Mouse (Mus musculus) liver, embryonic 11.5 days (tissue): ENCODE measurements around the gene Cdh4. TPM values are rescaled to one million over a fixed set of nuclear protein-coding genes. Genes with fewer than 3 reads are reported as not detected.

Experiments used
- ATAC-seq: fragments of 200-750 bp; cut with Nextera tagmentation; replicated peaks from 2 replicates; pipeline ENCODE4 v1.8.0; 2017; ENCODE audit warnings: moderate number of reproducible peaks, mild to moderate bottlenecking, moderate TSS enrichment, moderate library complexity; ENCODE audit not compliant: low FRiP score
- DNase-seq: peaks from one replicate; pipeline ENCODE4 v3.0.0-alpha.2; 2017; ENCODE audit warnings: low spot score
- H3K27ac ChIP-seq: fragments of 300-500 bp; sonication (generic); 2 replicates; pipeline ENCODE4 v1.5.1; 2014; ENCODE audit warnings: mild to moderate bottlenecking, low read depth, low read length, control low read depth
- H3K27me3 ChIP-seq: fragments of 300-500 bp; sonication (generic); replicated peaks from 2 replicates; pipeline ENCODE4 v1.6.1; 2014; ENCODE audit warnings: low read length, mixed read lengths; ENCODE audit not compliant: control insufficient read depth, insufficient read depth
- H3K36me3 ChIP-seq: fragments of 300-500 bp; sonication (generic); 2 replicates; pipeline ENCODE4 v1.6.1; 2014; ENCODE audit warnings: mild to moderate bottlenecking, low read length, moderate library complexity, mixed read lengths; ENCODE audit not compliant: control insufficient read depth, insufficient read depth
- H3K4me1 ChIP-seq: fragments of 300-500 bp; sonication (generic); replicated peaks from 2 replicates; pipeline ENCODE4 v1.6.1; 2014; ENCODE audit warnings: low read length, mixed read lengths; ENCODE audit not compliant: control insufficient read depth, insufficient read depth
- H3K4me2 ChIP-seq: fragments of 300-500 bp; sonication (generic); 2 replicates; pipeline ENCODE4 v1.6.1; 2014; ENCODE audit warnings: mild to moderate bottlenecking, control low read depth, moderate library complexity
- H3K4me3 ChIP-seq: fragments of 300-500 bp; sonication (generic); 2 replicates; pipeline ENCODE4 v1.5.1; 2014; ENCODE audit warnings: low read depth, low read length, control low read depth
- H3K9ac ChIP-seq: fragments of 300-500 bp; sonication (generic); 2 replicates; pipeline ENCODE4 v1.6.1; 2014; ENCODE audit warnings: low read depth, low read length, control low read depth
- H3K9me3 ChIP-seq: fragments of 300-500 bp; sonication (generic); 2 replicates; pipeline ENCODE4 v1.6.1; 2016; ENCODE audit warnings: low read length, inconsistent platforms, mixed read lengths; ENCODE audit not compliant: control insufficient read depth
- WGBS: fragments of 180-500 bp; shearing (Covaris S2); extraction: QIAGEN DNeasy Blood & Tissue Kit; methylation state at CpG from one replicate; pipeline ENCODE4 v1.1.7; 2014; 5-methylcytosine and 5-hydroxymethylcytosine counted together
- polyA plus RNA-seq: library from polyadenylated mRNA; unstranded; fragments of >200 nt; fragmentation: Nextera tagmentation; extraction: Ambion mirVana; gene quantifications from 2 replicates; pipeline ENCODE4 v1.2.1, GENCODE M21; 2014

Gene Cdh4
- polyA plus RNA-seq, 1 experiment from 2014 or later, result 0.51 TPM

DNA sequence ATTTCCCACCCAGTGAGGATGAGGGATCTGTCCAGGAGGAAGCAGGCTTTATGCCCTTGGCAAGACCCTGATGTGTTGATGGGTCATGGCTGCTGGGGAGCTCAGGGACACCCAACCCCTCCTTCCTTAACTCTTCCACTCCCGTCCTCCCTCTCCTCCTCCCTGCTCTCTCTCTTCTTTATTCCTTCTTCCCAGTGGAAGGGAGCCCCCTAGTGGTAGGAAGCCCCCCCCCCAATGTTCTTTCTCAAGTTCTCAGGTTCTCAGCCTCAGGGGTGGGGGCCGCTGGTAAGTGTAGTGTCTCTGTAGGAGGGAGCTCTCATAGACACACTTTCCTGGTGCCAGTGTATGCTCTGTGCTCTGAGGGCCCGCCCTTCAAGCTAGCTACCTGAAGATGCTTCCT lies 421.0 kb downstream of the Cdh4 start:
- Histone ChIP-seq H3K9ac (no peak overlapping the region), H3K4me3 (no peak overlapping the region), H3K27me3 (no peaks in the 10 kb centered on the region), H3K27ac (no peak overlapping the region), H3K36me3 (no peaks in the 10 kb centered on the region), H3K4me1 (no peaks in the 10 kb centered on the region), H3K4me2 (no peak overlapping the region), H3K9me3 (no peaks in the 10 kb centered on the region)
- DNase-seq (no peak), ATAC-seq (no peak)
- WGBS, result 60% methylated on average over 3 of the region's 3 CpGs

DNA sequence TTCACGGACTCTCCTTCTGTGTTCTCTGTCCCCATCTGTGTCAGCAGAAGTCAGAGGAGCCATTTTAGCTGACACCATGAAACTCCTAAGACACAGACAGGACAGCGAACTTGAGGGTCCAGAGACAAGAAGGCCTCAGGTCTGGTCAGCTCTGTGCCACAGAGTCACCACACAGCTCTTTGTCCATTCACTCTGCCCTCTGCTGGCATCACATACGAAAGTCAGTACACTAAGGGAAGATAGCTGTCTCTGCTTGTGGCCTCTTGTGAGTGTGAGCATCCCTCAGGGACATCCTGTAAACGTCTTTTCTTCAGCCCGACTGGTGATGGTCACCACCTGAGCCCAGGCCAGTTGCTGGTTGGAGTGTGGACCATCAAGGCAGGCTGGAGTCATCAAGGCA lies 422.9 kb downstream of the Cdh4 start:
- Histone ChIP-seq H3K27me3 (no peaks in the 10 kb centered on the region), H3K4me1 (no peaks in the 10 kb centered on the region), H3K4me3 (no peak overlapping the region), H3K27ac (no peak overlapping the region), H3K36me3 (no peaks in the 10 kb centered on the region), H3K9ac (no peak overlapping the region), H3K9me3 (no peaks in the 10 kb centered on the region), H3K4me2 (no peak overlapping the region)
- ATAC-seq (no peak), DNase-seq (no peak)
- WGBS, result 63% methylated on average over 5 of the region's 5 CpGs

DNA sequence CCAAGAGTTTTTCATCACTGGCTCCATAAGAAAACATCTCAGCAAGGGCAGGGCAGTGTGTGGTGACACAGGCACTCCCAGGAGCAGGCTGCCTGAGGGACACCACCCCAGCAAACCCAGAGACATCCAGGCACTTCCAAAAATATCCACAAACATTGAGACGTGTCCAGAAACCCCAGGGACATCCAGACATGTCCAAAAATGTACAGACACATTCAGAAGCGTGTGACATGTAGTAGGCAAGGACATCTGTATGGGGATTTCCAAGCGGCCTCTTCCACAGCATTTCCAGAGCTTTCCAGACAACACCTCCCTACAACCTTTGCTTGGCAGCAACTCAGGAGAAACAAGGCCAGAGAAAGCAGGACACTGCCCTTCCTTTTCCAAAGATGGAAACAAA lies 425.4 kb downstream of the Cdh4 start:
- ATAC-seq, result no peak

DNA sequence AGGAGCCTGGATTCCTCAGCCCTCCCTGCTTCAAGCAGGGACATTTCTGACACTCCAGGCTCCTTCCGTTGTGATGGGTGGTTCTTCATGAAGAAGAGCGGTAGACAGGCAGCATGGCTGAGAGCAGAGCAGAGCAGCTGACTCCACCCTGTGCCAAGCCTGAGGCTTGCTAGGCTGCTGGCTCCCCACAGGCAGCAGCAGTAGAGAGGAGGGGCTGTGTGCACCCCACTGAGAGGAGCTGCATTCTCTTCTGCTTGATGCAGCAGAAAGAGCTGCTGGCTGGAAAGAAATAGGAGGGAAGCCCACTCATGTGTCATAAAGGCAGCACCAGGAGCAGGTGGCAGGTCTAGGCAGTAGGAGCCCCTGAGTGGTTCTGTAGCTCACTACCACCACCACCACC lies 427.6 kb downstream of the Cdh4 start:
- no peak overlapping the region for H3K4me2 ChIP-seq
- ATAC-seq (no peak), DNase-seq (no peak)
- no peak overlapping the region for H3K9ac ChIP-seq
- WGBS, result 20% methylated on average over 2 of the region's 2 CpGs
- H3K9me3 ChIP-seq, result no peaks in the 10 kb centered on the region
- H3K4me1 ChIP-seq, result no peaks in the 10 kb centered on the region
- H3K4me3 ChIP-seq, result no peak overlapping the region
- H3K27me3 ChIP-seq, result no peaks in the 10 kb centered on the region
- no peaks in the 10 kb centered on the region for H3K36me3 ChIP-seq
- no peak overlapping the region for H3K27ac ChIP-seq

More for the DNA sequence above, 425.4 kb downstream of the Cdh4 start:
- H3K4me2 ChIP-seq, result no peak overlapping the region
- no peaks in the 10 kb centered on the region for H3K27me3 ChIP-seq
- no peak overlapping the region for H3K4me3 ChIP-seq
- H3K36me3 ChIP-seq, result no peaks in the 10 kb centered on the region
- no peaks in the 10 kb centered on the region for H3K4me1 ChIP-seq
- no peak overlapping the region for H3K9ac ChIP-seq
- H3K27ac ChIP-seq, result no peak overlapping the region
- WGBS, result 56% methylated on average over 3 of the region's 3 CpGs
- DNase-seq, result no peak
- no peaks in the 10 kb centered on the region for H3K9me3 ChIP-seq

DNA sequence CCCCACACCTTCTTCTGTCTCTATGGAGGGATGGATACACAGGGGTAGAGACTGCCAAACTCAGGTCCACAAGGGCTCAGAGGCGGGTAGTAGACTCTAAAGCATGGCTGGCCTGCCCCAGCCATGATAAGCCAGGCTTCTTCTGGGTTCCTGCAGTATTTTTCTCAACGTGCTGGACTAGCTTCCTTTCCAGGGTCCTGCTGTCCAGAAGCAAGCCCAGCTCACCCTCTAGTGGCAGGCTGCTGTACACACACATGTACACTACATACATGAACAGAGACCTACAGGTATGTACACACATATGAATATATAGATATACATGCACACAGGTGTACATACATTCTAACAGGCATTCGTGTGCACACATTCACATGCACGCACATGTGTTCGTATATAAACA lies 430.5 kb downstream of the Cdh4 start:
- Histone ChIP-seq H3K4me2 (no peak overlapping the region), H3K4me1 (no peaks in the 10 kb centered on the region), H3K36me3 (no peaks in the 10 kb centered on the region), H3K4me3 (no peak overlapping the region), H3K9me3 (no peaks in the 10 kb centered on the region), H3K27me3 (no peaks in the 10 kb centered on the region), H3K9ac (no peak overlapping the region), H3K27ac (no peak overlapping the region)
- DNase-seq (no peak), ATAC-seq (no peak)
- WGBS, result 65% methylated on average over 5 of the region's 5 CpGs

DNA sequence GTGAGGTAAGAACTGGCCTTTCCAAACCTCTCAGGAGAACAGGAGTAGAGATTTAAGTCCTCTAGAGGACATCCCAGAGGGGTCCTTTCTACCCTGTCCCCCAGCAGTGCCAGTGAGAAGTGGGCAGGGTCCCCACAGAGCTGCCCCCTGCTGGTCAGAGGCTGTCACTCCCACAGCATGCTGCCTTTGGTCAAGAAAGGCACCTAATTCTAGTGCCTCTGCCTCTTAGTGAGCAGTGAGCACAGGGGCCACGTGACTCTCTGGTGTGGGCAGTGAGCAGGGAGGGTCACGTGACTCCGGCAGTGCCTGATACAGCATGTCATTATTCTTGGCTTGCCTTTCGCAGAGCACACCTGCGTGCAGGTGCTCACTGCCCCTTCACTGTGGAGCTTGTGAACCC lies 431.1 kb downstream of the Cdh4 start:
- Histone ChIP-seq H3K4me1 (no peaks in the 10 kb centered on the region), H3K9ac (no peak overlapping the region), H3K27me3 (no peaks in the 10 kb centered on the region), H3K36me3 (no peaks in the 10 kb centered on the region), H3K9me3 (no peaks in the 10 kb centered on the region), H3K27ac (no peak overlapping the region), H3K4me3 (no peak overlapping the region), H3K4me2 (no peak overlapping the region)
- DNase-seq, result no peak
- WGBS, result 35% methylated on average over 5 of the region's 5 CpGs
- no peak for ATAC-seq

DNA sequence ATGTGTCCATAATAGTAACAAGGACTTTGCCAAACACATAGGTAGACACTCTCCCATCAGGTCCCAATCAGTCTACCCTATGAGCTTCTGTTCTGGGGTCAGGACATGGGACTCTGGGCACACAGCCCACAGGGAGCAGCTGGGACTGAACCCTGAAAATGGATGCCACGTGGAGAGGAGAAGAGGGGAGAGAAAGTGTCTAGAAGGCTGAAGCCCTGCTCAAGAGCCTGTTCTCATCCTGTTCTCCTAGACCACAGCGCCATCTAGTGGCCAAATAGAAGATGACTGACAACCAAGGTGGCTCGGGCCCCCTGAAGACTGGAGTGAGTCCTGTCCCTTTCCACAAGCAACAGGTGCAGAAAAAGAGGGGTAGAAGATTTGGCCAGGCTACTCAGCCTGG lies 432.9 kb downstream of the Cdh4 start:
- H3K9me3 ChIP-seq, result no peaks in the 10 kb centered on the region
- ATAC-seq, result peak; percentile 17; the same call in 1 of the 2 replicates
- 4% methylated on average over 3 of the region's 3 CpGs for WGBS
- H3K4me2 ChIP-seq, result no peak overlapping the region
- H3K4me1 ChIP-seq, result no peaks in the 10 kb centered on the region
- no peak overlapping the region for H3K9ac ChIP-seq
- H3K36me3 ChIP-seq, result no peaks in the 10 kb centered on the region
- H3K27me3 ChIP-seq, result no peaks in the 10 kb centered on the region
- no peak overlapping the region for H3K27ac ChIP-seq
- H3K4me3 ChIP-seq, result no peak overlapping the region
- peak; percentile 64 for DNase-seq

DNA sequence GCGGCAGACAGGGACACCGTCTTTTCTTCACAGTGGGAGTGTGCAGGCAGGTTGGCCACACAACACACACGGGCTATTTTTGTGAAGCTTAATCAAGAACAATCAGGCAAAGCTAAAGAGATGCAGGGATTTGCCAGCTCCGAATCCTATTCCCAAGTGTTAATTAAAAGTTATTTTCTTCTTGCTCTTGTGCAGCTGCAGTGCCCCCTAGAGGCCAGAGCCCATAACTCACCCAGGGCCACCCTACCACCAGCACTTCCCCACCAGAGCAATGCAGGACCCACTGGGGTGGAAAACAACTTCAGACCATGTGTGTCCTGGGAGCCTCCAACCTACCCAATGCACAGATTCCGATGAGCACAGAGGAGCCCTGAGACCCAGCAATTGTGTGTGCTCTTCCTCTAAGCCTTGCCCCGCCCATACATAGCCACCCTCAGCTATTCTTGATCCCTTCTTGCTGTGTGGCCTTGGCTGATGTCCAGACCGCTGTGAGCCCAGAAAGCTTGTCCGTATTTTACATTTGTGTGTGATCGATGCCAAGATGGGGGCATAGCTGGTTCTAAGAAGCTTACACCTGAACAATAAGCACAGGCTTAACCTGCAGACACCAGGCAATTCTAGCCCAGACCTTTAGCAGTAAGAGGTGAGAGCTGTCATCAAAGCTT lies 435.5 kb downstream of the Cdh4 start:
- H3K4me2 ChIP-seq, result no peak overlapping the region
- no peak overlapping the region for H3K27ac ChIP-seq
- H3K27me3 ChIP-seq, result no peaks in the 10 kb centered on the region
- no peaks in the 10 kb centered on the region for H3K9me3 ChIP-seq
- H3K4me3 ChIP-seq, result no peak overlapping the region
- H3K9ac ChIP-seq, result no peak overlapping the region
- ATAC-seq (no peak), DNase-seq (no peak)
- H3K4me1 ChIP-seq, result no peaks in the 10 kb centered on the region
- WGBS, result 64% methylated on average over 9 of the region's 9 CpGs
- no peaks in the 10 kb centered on the region for H3K36me3 ChIP-seq

DNA sequence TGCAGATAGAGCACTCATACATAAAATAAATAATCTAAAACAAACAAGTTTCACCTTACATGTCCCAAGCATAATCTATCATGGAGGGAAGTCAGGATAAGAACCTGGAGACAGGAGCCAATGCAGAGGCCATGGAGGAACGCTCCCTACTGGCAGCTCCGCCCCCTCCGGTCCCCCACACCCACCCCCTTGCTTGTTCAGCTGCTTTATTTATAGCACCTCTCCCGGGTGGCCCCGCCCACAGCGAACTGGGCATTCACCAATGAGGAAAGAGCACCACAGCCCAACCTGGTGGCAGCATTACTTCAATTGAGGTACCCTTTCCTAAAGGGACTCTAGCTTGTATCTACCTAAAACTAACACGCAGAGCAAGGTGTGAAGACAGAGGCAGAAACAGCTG lies 442.3 kb downstream of the Cdh4 start:
- no peaks in the 10 kb centered on the region for H3K4me1 ChIP-seq
- H3K36me3 ChIP-seq, result no peaks in the 10 kb centered on the region
- H3K9me3 ChIP-seq, result no peaks in the 10 kb centered on the region
- WGBS, result 33% methylated on average over 7 of the region's 7 CpGs
- no peak overlapping the region for H3K4me3 ChIP-seq
- H3K27ac ChIP-seq, result no peak overlapping the region
- ATAC-seq (no peak), DNase-seq (no peak)
- no peak overlapping the region for H3K4me2 ChIP-seq
- no peak overlapping the region for H3K9ac ChIP-seq
- no peaks in the 10 kb centered on the region for H3K27me3 ChIP-seq
